ENCODE assay signal across 9 mouse cellular contexts in genomic region chr12:79910884-79911759, GRCm38 (mm10).
A peak's percentile ranks its signal among the peaks of the same experiment; 100 is the strongest.
DNase-seq lines count a peak whose midpoint lies in the region; ATAC-seq and TF ChIP-seq lines count a peak whose summit lies in the region.
"Had no signal": no experiment of that assay in that cellular context is flagged by ENCODE, and none has a peak within 500 bp of the region (broad histone marks: within the 10 kb centered on the region; RNA-seq: fewer than 3 reads in every experiment).

No protein-coding gene starts in this region.

- DNase-seq in frontal cortex, postnatal 25 days (ENCODE audit: low spot score in 2 of 2), result no peak
- DNase-seq in layer of hippocampus, adult 2 months (ENCODE audit: low spot score in 2 of 2), result peak; percentile 57 to 71
- no peak for DNase-seq in liver, embryonic 11.5 days (ENCODE audit: low spot score)
- DNase-seq in adrenal gland, adult 2 months, result no peak
- no peak for DNase-seq in liver

- WGBS in embryonic facial prominence, embryonic 13.5 days, result 27% methylated on average over 15 of the region's 15 CpGs
- 4% methylated on average over 15 of the region's 15 CpGs for WGBS in midbrain, embryonic 13.5 days
- 61% methylated on average over 15 of the region's 15 CpGs for WGBS in liver, embryonic 11.5 days

- peaks cover 30% of the 10 kb centered on the region for H3K4me1 ChIP-seq in embryonic facial prominence, embryonic 13.5 days
- H3K4me1 ChIP-seq in midbrain, embryonic 13.5 days (replicated peaks), result peaks cover 28% of the 10 kb centered on the region
- peaks cover 15% of the 10 kb centered on the region for H3K4me1 ChIP-seq in liver, embryonic 11.5 days (replicated peaks; ENCODE audit: control insufficient read depth, insufficient read depth, low read length)

- no peak overlapping the region for H3K9ac ChIP-seq in embryonic facial prominence, embryonic 13.5 days
- no peak overlapping the region for H3K9ac ChIP-seq in midbrain, embryonic 13.5 days (replicated peaks)
- no peak overlapping the region for H3K9ac ChIP-seq in liver, embryonic 11.5 days (ENCODE audit: low read depth, low read length)

- H3K27ac ChIP-seq in embryonic facial prominence, embryonic 13.5 days, result peak overlapping the region; percentile 44; the same call in 1 of the 2 replicates
- H3K27ac ChIP-seq in layer of hippocampus, adult 2 months, result peak overlapping the region; percentile 77
- H3K27ac ChIP-seq in midbrain, embryonic 13.5 days, result peak overlapping the region; percentile 84
- H3K27ac ChIP-seq in liver, embryonic 11.5 days (ENCODE audit: low read depth, low read length), result no peak overlapping the region
- H3K27ac ChIP-seq: kidney, postnatal 0 days had no signal

- H3K4me3 ChIP-seq in embryonic facial prominence, embryonic 13.5 days, result no peak overlapping the region
- no peak overlapping the region for H3K4me3 ChIP-seq in layer of hippocampus, adult 2 months
- no peak overlapping the region for H3K4me3 ChIP-seq in midbrain, embryonic 13.5 days (replicated peaks)
- no peak overlapping the region for H3K4me3 ChIP-seq in liver, embryonic 11.5 days (ENCODE audit: low read depth, low read length)

- TF ChIP-seq CTCF in layer of hippocampus, adult 2 months (conservative IDR thresholded peaks at IDR 0.05), result no peak

- H3K4me2 ChIP-seq in embryonic facial prominence, embryonic 13.5 days, result no peak overlapping the region
- H3K4me2 ChIP-seq in midbrain, embryonic 13.5 days (replicated peaks), result no peak overlapping the region
- no peak overlapping the region for H3K4me2 ChIP-seq in liver, embryonic 11.5 days

- no peaks in the 10 kb centered on the region for H3K27me3 ChIP-seq in embryonic facial prominence, embryonic 13.5 days
- no peaks in the 10 kb centered on the region for H3K27me3 ChIP-seq in midbrain, embryonic 13.5 days
- no peaks in the 10 kb centered on the region for H3K27me3 ChIP-seq in liver, embryonic 11.5 days (replicated peaks; ENCODE audit: control insufficient read depth, insufficient read depth, low read length)

- no peaks in the 10 kb centered on the region for H3K9me3 ChIP-seq in embryonic facial prominence, embryonic 13.5 days
- H3K9me3 ChIP-seq in midbrain, embryonic 13.5 days, result no peaks in the 10 kb centered on the region
- H3K9me3 ChIP-seq in liver, embryonic 11.5 days (ENCODE audit: control insufficient read depth, low read length), result no peaks in the 10 kb centered on the region

- H3K36me3 ChIP-seq in embryonic facial prominence, embryonic 13.5 days, result no peaks in the 10 kb centered on the region
- H3K36me3 ChIP-seq in midbrain, embryonic 13.5 days, result no peaks in the 10 kb centered on the region
- no peaks in the 10 kb centered on the region for H3K36me3 ChIP-seq in liver, embryonic 11.5 days (ENCODE audit: control insufficient read depth, insufficient read depth, low read length)

- ATAC-seq in frontal cortex, adult (ENCODE audit: low TSS enrichment), result peak; percentile 27; the same call in 1 of the 2 replicates
- ATAC-seq in embryonic facial prominence, embryonic 13.5 days (ENCODE audit: insufficient number of reproducible peaks, insufficient read depth, low FRiP score, low TSS enrichment, low read depth), result no peak
- peak; percentile 83 for ATAC-seq in midbrain, embryonic 13.5 days
- ATAC-seq in liver, embryonic 11.5 days (replicated peaks; ENCODE audit: low FRiP score), result no peak

Comparison
In these comparisons a context has a peak if more than half of its experiments do, and no peak if none do; other contexts are left out.
1. ATAC-seq: peak in frontal cortex, adult (single experiment) and midbrain, embryonic 13.5 days (single experiment); none in embryonic facial prominence, embryonic 13.5 days (single experiment) and liver, embryonic 11.5 days (single experiment).
2. DNase-seq: peak in layer of hippocampus, adult 2 months (2 of 2); none in frontal cortex, postnatal 25 days (0 of 2), liver, embryonic 11.5 days (single experiment), adrenal gland, adult 2 months (single experiment) and liver (single experiment).